Mouse (Mus musculus) MEL (cell line): Measurements from ENCODE around the gene Folr1. TPM values are rescaled to one million over a fixed set of nuclear protein-coding genes. Genes with fewer than 3 reads are reported as not detected.

Experiments
- DNase-seq: peaks from one replicate; pipeline ENCODE4 v3.0.0; 2011; ENCODE audit warnings: low read depth, low spot score
- H3K27ac ChIP-seq: 2 replicates; pipeline ENCODE4 v1.5.1; 2012; ENCODE audit warnings: low read depth, mild to moderate bottlenecking, control low read depth, low read length, moderate library complexity; ENCODE audit not compliant: control insufficient read depth
- H3K27me3 ChIP-seq, 2 experiments: fragments of 150-350 bp in 1 of 2; sonication (generic) in 1 of 2; 2 replicates each; pipeline ENCODE4 v1.6.1; 2012; ENCODE audit warnings: low read length in 2 of 2, mild to moderate bottlenecking in 2 of 2, improper control_type of control experiment in 1 of 2, moderate library complexity in 1 of 2; ENCODE audit not compliant: insufficient read depth in 2 of 2, control insufficient read depth in 1 of 2
- H3K36me3 ChIP-seq, 2 experiments: 2 replicates each; pipeline ENCODE4 v1.6.1; 2012 to 2014; ENCODE audit warnings: low read length in 2 of 2, improper control_type of control experiment in 1 of 2, inconsistent platforms in 1 of 2, mild to moderate bottlenecking in 1 of 2; ENCODE audit not compliant: insufficient read depth in 2 of 2, control insufficient read depth in 1 of 2
- H3K4me1 ChIP-seq, 2 experiments: fragments of 150-350 bp in 1 of 2; sonication (generic) in 1 of 2; 2 replicates each; pipeline ENCODE4 v1.6.1; 2012; ENCODE audit warnings: low read length in 2 of 2, improper control_type of control experiment in 1 of 2, mild to moderate bottlenecking in 1 of 2; ENCODE audit not compliant: insufficient read depth in 2 of 2, control insufficient read depth in 1 of 2
- H3K4me3 ChIP-seq, 2 experiments: fragments of 150-350 bp in 1 of 2; sonication (generic) in 1 of 2; 2 replicates each; pipeline ENCODE4 v1.5.1; 2012; ENCODE audit warnings: low read depth in 2 of 2, low read length in 2 of 2, mild to moderate bottlenecking in 2 of 2, moderate library complexity in 2 of 2, control low read depth in 1 of 2, improper control_type of control experiment in 1 of 2; ENCODE audit not compliant: control insufficient read depth in 1 of 2, insufficient read depth in 1 of 2
- H3K79me2 ChIP-seq: 2 replicates; pipeline ENCODE4 v1.6.1; 2012; ENCODE audit warnings: mild to moderate bottlenecking, low read length, moderate library complexity; ENCODE audit not compliant: control insufficient read depth, poor library complexity, insufficient read depth
- H3K9ac ChIP-seq: 2 replicates; pipeline ENCODE4 v1.6.1; 2012; ENCODE audit warnings: low read depth, mild to moderate bottlenecking, control low read depth, low read length, moderate library complexity; ENCODE audit not compliant: control insufficient read depth, poor library complexity, severe bottlenecking
- H3K9me3 ChIP-seq: fragments of 150-350 bp; sonication (generic); replicated peaks from 2 replicates; pipeline ENCODE4 v1.6.1; 2012; ENCODE audit warnings: mild to moderate bottlenecking, low read length, improper control_type of control experiment, moderate library complexity; ENCODE audit not compliant: insufficient read depth
- CHD1 ChIP-seq: IDR thresholded peaks from 2 replicates; pipeline ENCODE4 v1.6.1; 2012; ENCODE audit warnings: low read depth, mild to moderate bottlenecking, inconsistent platforms, low read length, improper control_type of control experiment
- CHD2 ChIP-seq: IDR thresholded peaks from 2 replicates; pipeline ENCODE4 v1.6.1; 2011; ENCODE audit warnings: low read length, improper control_type of control experiment
- CTCF ChIP-seq, 3 experiments: IDR thresholded peaks in 2 of 3; conservative IDR thresholded peaks in 1 of 3; 2 replicates each; pipeline ENCODE4 v1.5.1; 2011 to 2012; ENCODE audit warnings: low read length in 3 of 3, low read depth in 2 of 3, mild to moderate bottlenecking in 2 of 3, improper control_type of control experiment in 1 of 3, inconsistent platforms in 1 of 3, mixed read lengths in 1 of 3, moderate library complexity in 1 of 3; ENCODE audit not compliant: control insufficient read depth in 1 of 3, insufficient read depth in 1 of 3, poor library complexity in 1 of 3, severe bottlenecking in 1 of 3
- E2F4 ChIP-seq: IDR thresholded peaks from 2 replicates; pipeline ENCODE4 v1.6.1; 2011; ENCODE audit warnings: low read depth, low read length, improper control_type of control experiment, borderline replicate concordance
- ELF1 ChIP-seq: IDR thresholded peaks from 2 replicates; pipeline ENCODE4 v1.6.1; 2014; ENCODE audit warnings: low read depth, mild to moderate bottlenecking, inconsistent platforms, low read length, improper control_type of control experiment, moderate library complexity
- JUND ChIP-seq: IDR thresholded peaks from 2 replicates; pipeline ENCODE4 v1.6.1; 2011; ENCODE audit warnings: low read depth, mild to moderate bottlenecking, improper control_type of control experiment, low read length
- KAT2A ChIP-seq: conservative IDR thresholded peaks from 2 replicates; pipeline ENCODE4 v1.6.1; 2012; ENCODE audit warnings: low read depth, low read length, improper control_type of control experiment, inconsistent platforms
- MAFK ChIP-seq: IDR thresholded peaks from 2 replicates; pipeline ENCODE4 v1.6.1; 2011; ENCODE audit warnings: low read depth, mild to moderate bottlenecking, low read length, improper control_type of control experiment, borderline replicate concordance
- MAX ChIP-seq: IDR thresholded peaks from 2 replicates; pipeline ENCODE4 v1.6.1; 2011; ENCODE audit warnings: low read length, improper control_type of control experiment
- MAZ ChIP-seq: IDR thresholded peaks from 2 replicates; pipeline ENCODE4 v1.6.1; 2012; ENCODE audit warnings: low read depth, mild to moderate bottlenecking, inconsistent platforms, low read length, improper control_type of control experiment
- MYB ChIP-seq: IDR thresholded peaks from 2 replicates; pipeline ENCODE4 v1.6.1; 2011; ENCODE audit warnings: mild to moderate bottlenecking, low read depth, low read length, improper control_type of control experiment
- POLR2A ChIP-seq, 2 experiments: IDR thresholded peaks; 2 replicates each; pipeline ENCODE4 v1.6.1; 2011 to 2012; ENCODE audit warnings: low read length in 2 of 2, mild to moderate bottlenecking in 2 of 2, control low read depth in 1 of 2, improper control_type of control experiment in 1 of 2, low read depth in 1 of 2, moderate library complexity in 1 of 2; ENCODE audit not compliant: control insufficient read depth in 1 of 2, insufficient read depth in 1 of 2, poor library complexity in 1 of 2
- RCOR1 ChIP-seq: IDR thresholded peaks from 2 replicates; pipeline ENCODE4 v1.6.1; 2012; ENCODE audit warnings: low read depth, mild to moderate bottlenecking, inconsistent platforms, low read length, improper control_type of control experiment
- SMC3 ChIP-seq: IDR thresholded peaks from 2 replicates; pipeline ENCODE4 v1.6.1; 2011; ENCODE audit warnings: low read depth, low read length, improper control_type of control experiment
- TCF12 ChIP-seq: IDR thresholded peaks from 2 replicates; pipeline ENCODE4 v1.6.1; 2014; ENCODE audit warnings: low read depth, mild to moderate bottlenecking, inconsistent platforms, low read length, improper control_type of control experiment, moderate library complexity
- USF1 ChIP-seq: IDR thresholded peaks from 2 replicates; pipeline ENCODE4 v1.6.1; 2014; ENCODE audit warnings: low read depth, mild to moderate bottlenecking, inconsistent platforms, low read length, improper control_type of control experiment, moderate library complexity
- ZKSCAN1 ChIP-seq: IDR thresholded peaks from 2 replicates; pipeline ENCODE4 v1.6.1; 2012; ENCODE audit warnings: low read depth, mild to moderate bottlenecking, inconsistent platforms, low read length, improper control_type of control experiment, moderate library complexity
- polyA plus RNA-seq, 2 experiments: library from polyadenylated mRNA; stranded (reverse) in 1 of 2; unstranded in 1 of 2; fragments of >175 nt in 1 of 2; fragments of >200 nt in 1 of 2; gene quantifications; 2 replicates each; pipeline versions ENCODE4 v1.2.1 to v1.2.4; 2012; ENCODE audit warnings: low replicate concordance in 2 of 2, low read depth in 1 of 2; ENCODE audit not compliant: insufficient read length in 2 of 2, insufficient read depth in 1 of 2, missing spikeins in 1 of 2
- total RNA-seq: library from RNA; depleted of rRNA; stranded (reverse); fragments of 300-350 nt; gene quantifications from 2 replicates; pipeline ENCODE4 v1.2.3, GENCODE M21; 2012

The Folr1 gene
- total and polyA plus RNA-seq, 3 experiments: 0.07 to 0.12 TPM; not detected in 1

- no peak overlapping the region for H3K9ac ChIP-seq
- H3K4me3 ChIP-seq: no peak overlapping the region
- no peaks in the 10 kb centered on the region for H3K79me2 ChIP-seq
- peaks cover 0 to 4% of the 10 kb centered on the region in 2 experiments; a peak in 2 of 4 replicates for H3K4me1 ChIP-seq
- H3K36me3 ChIP-seq: no peaks in the 10 kb centered on the region; a peak in 1 of 4 replicates
- H3K9me3 ChIP-seq: no peaks in the 10 kb centered on the region
- no peak overlapping the region for H3K27ac ChIP-seq
- DNase-seq: peak; percentile 38
- no peaks in the 10 kb centered on the region for H3K27me3 ChIP-seq
- TF ChIP-seq MAFK (no peak), USF1 (no peak), CHD2 (no peak), POLR2A (IDR thresholded peaks at IDR 0.05; ENCODE audit: control insufficient read depth in 1 of 2, insufficient read depth in 1 of 2, low read depth in 1 of 2, low read length in 2 of 2, poor library complexity in 1 of 2) (no peak), MAZ (no peak), MAX (no peak), E2F4 (no peak), TCF12 (no peak), ELF1 (no peak), SMC3 (peak; percentile 34), JUND (no peak), CTCF (IDR thresholded peaks at IDR 0.05 in 2 of 3, conservative IDR thresholded peaks at IDR 0.05 in 1 of 3; ENCODE audit: control insufficient read depth in 1 of 3, insufficient read depth in 1 of 3, low read depth in 2 of 3, low read length in 3 of 3, poor library complexity in 1 of 3, severe bottlenecking in 1 of 3) (peak in 1 of 3 experiments; percentile 35; a peak in 2 of 6 replicates)
These were observed 8.3 kb downstream of the Folr1 start for GRCm38 (mm10) chr7:101862291-101862690.

- Histone ChIP-seq H3K36me3 (no peaks in the 10 kb centered on the region; a peak in 1 of 4 replicates), H3K27ac (no peak overlapping the region), H3K4me3 (no peak overlapping the region), H3K9me3 (no peaks in the 10 kb centered on the region), H3K9ac (no peak overlapping the region), H3K79me2 (no peaks in the 10 kb centered on the region), H3K27me3 (no peaks in the 10 kb centered on the region), H3K4me1 (peaks cover 0 to 4% of the 10 kb centered on the region in 2 experiments; a peak in 2 of 4 replicates)
- DNase-seq: no peak
- no peak for TF ChIP-seq CHD1
- no peak for TF ChIP-seq ZKSCAN1
- TF ChIP-seq JUND: no peak
- TF ChIP-seq SMC3: no peak
- no peak for TF ChIP-seq RCOR1
- TF ChIP-seq KAT2A: no peak
- TF ChIP-seq MYB: no peak
These were observed 9.6 kb downstream of the Folr1 start for GRCm38 (mm10) chr7:101860978-101861377.
